Mouse (Mus musculus) Patski (cell line): ENCODE data around the gene Wdr60. TPM values are rescaled to one million over a fixed set of nuclear protein-coding genes. Genes with fewer than 3 reads are reported as not detected.
"Not testable (repeated sequence)": the region's sequence is repeated elsewhere in the genome, so short reads cannot be mapped to it uniquely, and the experiment has no call there.

Source experiments
- ATAC-seq: fragments of 100-300 bp; one replicate; pipeline ENCODE4 v1.8.0; 2021
- CTCF ChIA-PET: fragments of 350-600 bp; sonication (Branson Sonifier 250); formaldehyde crosslinking; loops from one replicate; lab custom pipeline; 2022; ENCODE audit warnings: inconsistent platforms; lab: Charles Lee
- POLR2A ChIA-PET: fragments of 350-600 bp; sonication (Branson Sonifier 250); formaldehyde crosslinking; loops from one replicate; lab custom pipeline; 2022; ENCODE audit warnings: antibody characterized with exemption, inconsistent platforms; lab: Charles Lee
- DNase-seq: peaks from one replicate; pipeline ENCODE4 v3.0.0-alpha.2; 2011; ENCODE audit warnings: low read depth, low spot score
- H3K27me3 ChIP-seq: fragments of 371-371 bp; one replicate; pipeline ENCODE4 v1.5.1; 2021
- CTCF ChIP-seq: fragments of 100-300 bp; IDR thresholded peaks from one replicate; pipeline ENCODE4 v1.5.1; 2021
- in situ Hi-C: fragments of 300-500 bp; cut with MboI; formaldehyde crosslinking; loops from 3 replicates; pipeline ENCODE4 v1.11.1; 2018; ENCODE audit warnings: low pct_unique_long_range_greater_than_20kb, mixed read lengths
- polyA plus RNA-seq: library from polyadenylated mRNA; unstranded; gene quantifications from one replicate; pipeline ENCODE4 v1.2.3, GENCODE M21; 2021

Wdr60 gene
- polyA plus RNA-seq, 1 experiment from 2014 or later, result 21.4 TPM

GRCm38 (mm10) chr12:116281427-116282281, 18.8 kb upstream of the Wdr60 start:
- CTCF ChIA-PET, result no interaction called here
- ATAC-seq (peak; percentile 42), DNase-seq (no peak)

GRCm38 (mm10) chr12:116280653-116281364, 18.0 kb upstream of the Wdr60 start, which contains the start of gene Esyt2:
Gene Esyt2, plus strand, starts transcription at chr12:116281196.
- ATAC-seq (peak; percentile 89), DNase-seq (peak; percentile 95)
- TF ChIP-seq CTCF, result no peak
- in situ Hi-C loops, result loop anchor here (5.0 kb wide), 1 partner anchor 126 kb away; the partner anchor contains the start of gene Ncapg2
- POLR2A ChIA-PET, result no interaction called here
- no peaks in the 10 kb centered on the region for H3K27me3 ChIP-seq
- CTCF ChIA-PET, result interaction anchor here (0.8 kb wide), 1 partner anchor 22 kb away, joined by 3 read pairs; no protein-coding TSS in a partner anchor

More at GRCm38 (mm10) chr12:116281427-116282281, 18.8 kb upstream of the Wdr60 start:
- in situ Hi-C loops, result loop anchor here (5.0 kb wide), 1 partner anchor 126 kb away; the partner anchor contains the start of gene Ncapg2
- POLR2A ChIA-PET, result no interaction called here
- H3K27me3 ChIP-seq, result no peaks in the 10 kb centered on the region
- no peak for TF ChIP-seq CTCF

- DNase-seq (no peak), ATAC-seq (peak; percentile 5)
- no peaks in the 10 kb centered on the region for H3K27me3 ChIP-seq
- no peak for TF ChIP-seq CTCF
- in situ Hi-C loops, result loop anchor here (5.0 kb wide), 1 partner anchor 127 kb away; the partner anchor contains the start of gene Ncapg2
- ChIA-PET POLR2A (interaction anchor here (0.7 kb wide), 1 partner anchor 54 kb away, joined by 5 read pairs; no protein-coding TSS in a partner anchor), CTCF (interaction anchor here (0.8 to 2.0 kb wide), 2 partner anchors 17 to 22 kb away, joined by 3 to 7 read pairs; partner anchors contain the start of gene Wdr60)
These were observed 17.4 kb upstream of the Wdr60 start for GRCm38 (mm10) chr12:116280149-116280652.

GRCm38 (mm10) chr12:116279181-116279580, 16.4 kb upstream of the Wdr60 start:
- no peak for ATAC-seq
- no peak for TF ChIP-seq CTCF
- DNase-seq, result no peak
- in situ Hi-C loops, result no loop called here
- ChIA-PET POLR2A (no interaction called here), CTCF (interaction anchor here (2.0 kb wide), 1 partner anchor 16 kb away, joined by 7 read pairs; the partner anchor contains the start of gene Wdr60)
- H3K27me3 ChIP-seq, result no peaks in the 10 kb centered on the region

GRCm38 (mm10) chr12:116278541-116278940, 15.7 kb upstream of the Wdr60 start:
- ChIA-PET CTCF (interaction anchor here (1.5 to 2.0 kb wide), 2 partner anchors 11 to 15 kb away, joined by 3 to 7 read pairs; partner anchors contain the start of gene Wdr60), POLR2A (interaction anchor here (0.6 kb wide), 1 partner anchor 94 kb away, joined by 3 read pairs; no protein-coding TSS in a partner anchor)
- ATAC-seq, result no peak
- in situ Hi-C loops, result no loop called here
- H3K27me3 ChIP-seq, result no peaks in the 10 kb centered on the region
- TF ChIP-seq CTCF, result no peak
- no peak for DNase-seq

GRCm38 (mm10) chr12:116276961-116277360, 14.1 kb upstream of the Wdr60 start:
- no peak for ATAC-seq

GRCm38 (mm10) chr12:116275631-116276030, 12.8 kb upstream of the Wdr60 start:
- DNase-seq, result no peak
- H3K27me3 ChIP-seq, result no peaks in the 10 kb centered on the region
- no peak for ATAC-seq
- ChIA-PET CTCF (no interaction called here), POLR2A (no interaction called here)
- no peak for TF ChIP-seq CTCF
- in situ Hi-C loops, result no loop called here

More at GRCm38 (mm10) chr12:116276961-116277360, 14.1 kb upstream of the Wdr60 start:
- POLR2A ChIA-PET, result interaction anchor here (0.6 kb wide), 1 partner anchor 34 kb away, joined by 3 read pairs; no protein-coding TSS in a partner anchor
- no peak for DNase-seq
- in situ Hi-C loops, result no loop called here
- no peak for TF ChIP-seq CTCF
- CTCF ChIA-PET, result interaction anchor here (1.5 kb wide), 1 partner anchor 9 kb away, joined by 3 read pairs; no protein-coding TSS in a partner anchor
- no peaks in the 10 kb centered on the region for H3K27me3 ChIP-seq

- CTCF ChIA-PET, in situ Hi-C loops, ATAC-seq, DNase-seq, H3K27me3 ChIP-seq, POLR2A ChIA-PET: not testable (repeated sequence)
These were observed 12.3 kb upstream of the Wdr60 start, which contains the start of gene Gm11027 for GRCm38 (mm10) chr12:116275086-116275485. Gene Gm11027, plus strand, starts transcription at chr12:116275386.

GRCm38 (mm10) chr12:116273733-116274132, 10.9 kb upstream of the Wdr60 start:
- DNase-seq (no peak), ATAC-seq (no peak)
- ChIA-PET POLR2A (no interaction called here), CTCF (no interaction called here)
- TF ChIP-seq CTCF, result no peak
- in situ Hi-C loops, result no loop called here
- H3K27me3 ChIP-seq, result no peaks in the 10 kb centered on the region

- ATAC-seq, result no peak
- no peak for DNase-seq
- TF ChIP-seq CTCF, result no peak
- POLR2A ChIA-PET, result interaction anchor here (0.6 kb wide), 1 partner anchor 40 kb away, joined by 4 read pairs; no protein-coding TSS in a partner anchor
- H3K27me3 ChIP-seq, result no peaks in the 10 kb centered on the region
- in situ Hi-C loops, result no loop called here
- CTCF ChIA-PET, result no interaction called here
These were observed 8.2 kb upstream of the Wdr60 start for GRCm38 (mm10) chr12:116271071-116271470.
